In genomic region chr9:41973775-41974657, GRCm38 (mm10) we compare ENCODE assay signal across 8 mouse cellular contexts.
DNase-seq lines count a peak whose midpoint lies in the region; ATAC-seq lines count a peak whose summit lies in the region.

No protein-coding gene starts in this region.

- H3K9me3 ChIP-seq in heart, embryonic 15.5 days (replicated peaks): no peaks in the 10 kb centered on the region
- H3K9me3 ChIP-seq in embryonic facial prominence, embryonic 11.5 days (replicated peaks; ENCODE audit: control insufficient read depth, low read length): no peaks in the 10 kb centered on the region
- no peaks in the 10 kb centered on the region for H3K9me3 ChIP-seq in hindbrain, embryonic 11.5 days (ENCODE audit: control insufficient read depth, low read length)

- 0 out of 2 replicates have a peak, but pooled peaks have one; percentile 36 for ATAC-seq in heart, embryonic 15.5 days (replicated peaks; ENCODE audit: insufficient number of reproducible peaks, insufficient read depth, low FRiP score, low read depth)
- ATAC-seq in embryonic facial prominence, embryonic 11.5 days (replicated peaks; ENCODE audit: insufficient number of reproducible peaks, low FRiP score, low TSS enrichment, low read depth): peak; percentile 72; the same call in 1 of the 2 replicates
- peak; percentile 54 for ATAC-seq in hindbrain, embryonic 11.5 days (ENCODE audit: low FRiP score)

- intact Hi-C loops in left cerebral cortex, postnatal 10 days (cut with DNase I): no loop called here

- H3K27ac ChIP-seq in heart, embryonic 15.5 days: no peak overlapping the region
- no peak overlapping the region for H3K27ac ChIP-seq in embryonic facial prominence, embryonic 11.5 days (replicated peaks; ENCODE audit: low read depth, low read length)
- H3K27ac ChIP-seq in hindbrain, embryonic 11.5 days (ENCODE audit: low read depth, low read length): no peak overlapping the region

- H3K27me3 ChIP-seq in heart, embryonic 15.5 days: no peaks in the 10 kb centered on the region
- H3K27me3 ChIP-seq in embryonic facial prominence, embryonic 11.5 days (ENCODE audit: control insufficient read depth, insufficient read depth, low read length): no peaks in the 10 kb centered on the region
- no peaks in the 10 kb centered on the region for H3K27me3 ChIP-seq in hindbrain, embryonic 11.5 days (ENCODE audit: control insufficient read depth, insufficient read depth, low read length)

- H3K4me3 ChIP-seq in heart, embryonic 15.5 days: no peak overlapping the region
- H3K4me3 ChIP-seq in embryonic facial prominence, embryonic 11.5 days (ENCODE audit: low read depth, low read length): no peak overlapping the region
- H3K4me3 ChIP-seq in hindbrain, embryonic 11.5 days (ENCODE audit: low read depth, low read length): no peak overlapping the region

- 71% methylated on average over 25 of the region's 25 CpGs for WGBS in heart, embryonic 15.5 days
- 69% methylated on average over 25 of the region's 25 CpGs for WGBS in embryonic facial prominence, embryonic 11.5 days
- 71% methylated on average over 25 of the region's 25 CpGs for WGBS in hindbrain, embryonic 11.5 days

- DNase-seq in heart, adult 9 months (ENCODE audit: low spot score in 2 of 2): no peak
- DNase-seq in adrenal gland, postnatal 14 days: peak; percentile 71
- peak; percentile 80 for DNase-seq in embryonic facial prominence, embryonic 11.5 days (ENCODE audit: low spot score)
- peak; percentile 83 for DNase-seq in hindbrain, embryonic 11.5 days (ENCODE audit: low spot score)
- DNase-seq in left cerebral cortex, postnatal 10 days (ENCODE audit: extremely low spot score in 1 of 2, low spot score in 2 of 2): peak; percentile 79 to 80
- DNase-seq in naive thymus-derived CD4-positive, alpha-beta T cell, adult 2 months (ENCODE audit: low read depth): peak; percentile 22
- peak; percentile 70 for DNase-seq in thymus, postnatal 4 days

- H3K9ac ChIP-seq in heart, embryonic 15.5 days: no peak overlapping the region
- no peak overlapping the region for H3K9ac ChIP-seq in embryonic facial prominence, embryonic 11.5 days (replicated peaks; ENCODE audit: low read length)
- H3K9ac ChIP-seq in hindbrain, embryonic 11.5 days (ENCODE audit: low read depth, low read length): no peak overlapping the region

- H3K4me1 ChIP-seq in heart, embryonic 15.5 days (replicated peaks): peaks cover 19% of the 10 kb centered on the region
- no peaks in the 10 kb centered on the region for H3K4me1 ChIP-seq in embryonic facial prominence, embryonic 11.5 days (ENCODE audit: control insufficient read depth, insufficient read depth, low read length)
- H3K4me1 ChIP-seq in hindbrain, embryonic 11.5 days (replicated peaks; ENCODE audit: control insufficient read depth, insufficient read depth, low read length): no peaks in the 10 kb centered on the region

- H3K4me2 ChIP-seq in heart, embryonic 15.5 days: no peak overlapping the region
- H3K4me2 ChIP-seq in embryonic facial prominence, embryonic 11.5 days (ENCODE audit: low read depth, low read length): no peak overlapping the region
- no peak overlapping the region for H3K4me2 ChIP-seq in hindbrain, embryonic 11.5 days (replicated peaks; ENCODE audit: low read depth, low read length)

- H3K36me3 ChIP-seq in heart, embryonic 15.5 days: no peaks in the 10 kb centered on the region
- H3K36me3 ChIP-seq in embryonic facial prominence, embryonic 11.5 days (replicated peaks; ENCODE audit: control insufficient read depth, insufficient read depth, low read depth, low read length): no peaks in the 10 kb centered on the region; the same call in 1 of the 2 replicates
- H3K36me3 ChIP-seq in hindbrain, embryonic 11.5 days (ENCODE audit: control insufficient read depth, insufficient read depth, low read length): no peaks in the 10 kb centered on the region

Comparison
In these comparisons a context has a peak if more than half of its experiments do, and no peak if none do; other contexts are left out.
1. DNase-seq: peak in adrenal gland, postnatal 14 days (single experiment), embryonic facial prominence, embryonic 11.5 days (single experiment), hindbrain, embryonic 11.5 days (single experiment), left cerebral cortex, postnatal 10 days (2 of 2), naive thymus-derived CD4-positive, alpha-beta T cell, adult 2 months (single experiment) and thymus, postnatal 4 days (single experiment); none in heart, adult 9 months (0 of 2).
2. Peak in every context shown above with its lines, with median percentiles within 50 percentile points of each other: ATAC-seq.